8 mouse cellular contexts compared by ENCODE assay signal in the genomic region with DNA sequence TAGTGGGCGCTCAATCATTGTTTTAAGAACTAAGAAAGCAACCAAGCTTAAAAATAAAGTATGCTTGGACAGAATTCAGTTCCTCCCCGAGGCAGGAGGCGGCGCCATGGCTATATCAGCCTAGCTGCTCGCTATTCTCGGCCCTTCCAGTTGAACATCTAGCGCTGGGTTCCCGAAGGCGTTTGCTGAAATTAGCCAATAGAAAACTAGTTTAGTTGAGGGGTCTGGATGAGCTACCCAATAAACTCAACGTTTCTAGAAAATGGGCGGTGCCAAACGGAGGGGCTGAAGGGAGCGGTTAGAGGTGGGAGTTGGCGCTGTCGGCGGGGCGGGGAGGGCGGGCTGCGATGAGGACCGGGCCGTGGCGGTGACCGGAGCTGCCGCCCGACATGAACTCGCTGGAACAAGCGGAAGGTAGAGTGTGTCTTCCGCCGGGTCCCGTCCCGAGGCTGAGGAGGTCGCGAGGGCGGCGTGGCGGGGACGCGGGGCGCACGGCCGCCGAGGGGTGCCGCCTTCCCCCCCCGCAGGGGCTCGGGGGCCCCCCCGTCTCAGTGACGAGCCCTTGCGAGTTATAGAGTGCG. TPM values are rescaled to one million over a fixed set of nuclear protein-coding genes. Genes with fewer than 3 reads are reported as not detected.
DNase-seq lines count a peak whose midpoint lies in the region; ATAC-seq lines count a peak whose summit lies in the region.

Cnep1r1 (plus strand) TSS at position 314 of the 581 bp plus-strand sequence.

- peak; percentile 100 for DNase-seq in Muller cell, postnatal 12 days (ENCODE audit: inconsistent ontology term)
- peak; percentile 98 for DNase-seq in cerebellum, adult 9-11 months
- DNase-seq in frontal cortex, adult 2 months (ENCODE audit: extremely low spot score in 1 of 2, low spot score in 1 of 2), result peak; percentile 93 to 99
- DNase-seq in hindbrain, embryonic 11.5 days (ENCODE audit: low spot score), result peak; percentile 98
- DNase-seq in layer of hippocampus, postnatal 10 days (ENCODE audit: low spot score in 2 of 2), result peak; percentile 95 to 97
- DNase-seq in lung, postnatal 10 days, result peak; percentile 97
- peak; percentile 84 for DNase-seq in ovary, postnatal 36 days (ENCODE audit: low spot score)
- peak; percentile 96 for DNase-seq in thymus, postnatal 25 days

- H3K9ac ChIP-seq in hindbrain, embryonic 11.5 days (ENCODE audit: low read depth, low read length), result peak within 1 kb of the TSS; percentile 94

- H3K27me3 ChIP-seq in hindbrain, embryonic 11.5 days (ENCODE audit: control insufficient read depth, insufficient read depth, low read length), result no peaks in the 10 kb centered on the region

- peaks cover 2% of the 10 kb centered on the region; the same call in 1 of the 2 replicates for H3K36me3 ChIP-seq in hindbrain, embryonic 11.5 days (ENCODE audit: control insufficient read depth, insufficient read depth, low read length)

- H3K9me3 ChIP-seq in hindbrain, embryonic 11.5 days (ENCODE audit: control insufficient read depth, low read length), result no peaks in the 10 kb centered on the region

- H3K4me2 ChIP-seq in hindbrain, embryonic 11.5 days (replicated peaks; ENCODE audit: low read depth, low read length), result peak within 1 kb of the TSS; percentile 48

- H3K4me1 ChIP-seq in hindbrain, embryonic 11.5 days (replicated peaks; ENCODE audit: control insufficient read depth, insufficient read depth, low read length), result no peaks in the 10 kb centered on the region

- peak; percentile 100 for ATAC-seq in hindbrain, embryonic 11.5 days (ENCODE audit: low FRiP score)

- under 1% methylated on average over 48 of the region's 49 CpGs for WGBS in hindbrain, embryonic 11.5 days

- H3K27ac ChIP-seq in hindbrain, embryonic 11.5 days (ENCODE audit: low read depth, low read length), result peak within 1 kb of the TSS; percentile 66; the same call in 1 of the 2 replicates

- peak within 1 kb of the TSS; percentile 95 for H3K4me3 ChIP-seq in hindbrain, embryonic 11.5 days (ENCODE audit: low read depth, low read length)

RNA-seq across cellular contexts. Expression of gene Cnep1r1, which starts in this region (rescaled TPM):
- 41.2 and 42.9 TPM in 2 replicates for polyA plus RNA-seq in frontal cortex, adult 2 months (2012; rRNA removed)
- 32.7 and 43.0 TPM in 2 replicates for polyA plus RNA-seq in hindbrain, embryonic 11.5 days (2014; fragmentation: Nextera tagmentation; extraction: Ambion mirVana)
- total RNA-seq in layer of hippocampus, postnatal 10 days (2021), result 10 to 100 TPM; 32.3 to 34.7 TPM

Comparison
In these comparisons a context has a peak if more than half of its experiments do, and no peak if none do; other contexts are left out.
1. Peak in every context shown above with its lines: DNase-seq, ATAC-seq, H3K4me3 ChIP-seq and H3K27ac ChIP-seq.